Mouse (Mus musculus): Measurements from ENCODE around the gene 4930469K13Rik. TPM values are rescaled to one million over a fixed set of nuclear protein-coding genes. Genes with fewer than 3 reads are reported as not detected.
A peak's percentile ranks its signal among the peaks of the same experiment; 100 is the strongest.

4930469K13Rik gene
- polyA plus RNA-seq, 1 experiment from 2014 or later: not detected

GRCm38 (mm10) chr11:34087064-34087463, 11.3 kb downstream of the 4930469K13Rik start:
- no peak for ATAC-seq
- Histone ChIP-seq H3K27me3 (ENCODE audit: control insufficient read depth, insufficient read depth, low read depth, low read length) (no peaks in the 10 kb centered on the region), H3K9me3 (replicated peaks; ENCODE audit: control insufficient read depth, low read length, poor library complexity, severe bottlenecking) (no peaks in the 10 kb centered on the region), H3K4me2 (ENCODE audit: low read length) (no peak overlapping the region), H3K36me3 (ENCODE audit: control insufficient read depth, insufficient read depth, low read length) (no peaks in the 10 kb centered on the region), H3K4me1 (ENCODE audit: control insufficient read depth, insufficient read depth, low read length) (no peaks in the 10 kb centered on the region), H3K27ac (ENCODE audit: low read length) (no peak overlapping the region), H3K9ac (ENCODE audit: low read depth, low read length) (no peak overlapping the region), H3K4me3 (ENCODE audit: low read depth, low read length) (no peak overlapping the region)
- WGBS: 71% methylated on average over 3 of the region's 3 CpGs

- Histone ChIP-seq H3K4me2 (ENCODE audit: low read length) (no peak overlapping the region), H3K27me3 (ENCODE audit: control insufficient read depth, insufficient read depth, low read depth, low read length) (no peaks in the 10 kb centered on the region), H3K27ac (ENCODE audit: low read length) (no peak overlapping the region), H3K4me1 (ENCODE audit: control insufficient read depth, insufficient read depth, low read length) (no peaks in the 10 kb centered on the region), H3K9ac (ENCODE audit: low read depth, low read length) (no peak overlapping the region), H3K9me3 (replicated peaks; ENCODE audit: control insufficient read depth, low read length, poor library complexity, severe bottlenecking) (no peaks in the 10 kb centered on the region), H3K4me3 (ENCODE audit: low read depth, low read length) (no peak overlapping the region), H3K36me3 (ENCODE audit: control insufficient read depth, insufficient read depth, low read length) (no peaks in the 10 kb centered on the region)
- WGBS: 82% methylated on average over 8 of the region's 8 CpGs
- no peak for ATAC-seq
Observed at GRCm38 (mm10) chr11:34086164-34086751, 12.1 kb downstream of the 4930469K13Rik start.

GRCm38 (mm10) chr11:34084639-34085038, 13.7 kb downstream of the 4930469K13Rik start:
- H3K27me3 ChIP-seq (ENCODE audit: control insufficient read depth, insufficient read depth, low read depth, low read length): no peaks in the 10 kb centered on the region
- no peak overlapping the region for H3K4me2 ChIP-seq (ENCODE audit: low read length)
- no peak overlapping the region for H3K4me3 ChIP-seq (ENCODE audit: low read depth, low read length)
- H3K9me3 ChIP-seq (replicated peaks; ENCODE audit: control insufficient read depth, low read length, poor library complexity, severe bottlenecking): no peaks in the 10 kb centered on the region
- H3K4me1 ChIP-seq (ENCODE audit: control insufficient read depth, insufficient read depth, low read length): peaks cover 5% of the 10 kb centered on the region
- WGBS: 65% methylated on average over 2 of the region's 2 CpGs
- H3K36me3 ChIP-seq (ENCODE audit: control insufficient read depth, insufficient read depth, low read length): no peaks in the 10 kb centered on the region
- no peak overlapping the region for H3K9ac ChIP-seq (ENCODE audit: low read depth, low read length)
- no peak for ATAC-seq
- H3K27ac ChIP-seq (ENCODE audit: low read length): no peak overlapping the region

- H3K36me3 ChIP-seq (ENCODE audit: control insufficient read depth, insufficient read depth, low read length): no peaks in the 10 kb centered on the region
- H3K4me2 ChIP-seq (ENCODE audit: low read length): no peak overlapping the region
- no peak for ATAC-seq
- no peak overlapping the region for H3K4me3 ChIP-seq (ENCODE audit: low read depth, low read length)
- H3K4me1 ChIP-seq (ENCODE audit: control insufficient read depth, insufficient read depth, low read length): peaks cover 5% of the 10 kb centered on the region
- no peaks in the 10 kb centered on the region for H3K9me3 ChIP-seq (replicated peaks; ENCODE audit: control insufficient read depth, low read length, poor library complexity, severe bottlenecking)
- WGBS: 86% methylated on average over 7 of the region's 7 CpGs
- no peak overlapping the region for H3K9ac ChIP-seq (ENCODE audit: low read depth, low read length)
- H3K27ac ChIP-seq (ENCODE audit: low read length): no peak overlapping the region
- no peaks in the 10 kb centered on the region for H3K27me3 ChIP-seq (ENCODE audit: control insufficient read depth, insufficient read depth, low read depth, low read length)
Observed at GRCm38 (mm10) chr11:34083795-34084194, 14.6 kb downstream of the 4930469K13Rik start.

DNA sequence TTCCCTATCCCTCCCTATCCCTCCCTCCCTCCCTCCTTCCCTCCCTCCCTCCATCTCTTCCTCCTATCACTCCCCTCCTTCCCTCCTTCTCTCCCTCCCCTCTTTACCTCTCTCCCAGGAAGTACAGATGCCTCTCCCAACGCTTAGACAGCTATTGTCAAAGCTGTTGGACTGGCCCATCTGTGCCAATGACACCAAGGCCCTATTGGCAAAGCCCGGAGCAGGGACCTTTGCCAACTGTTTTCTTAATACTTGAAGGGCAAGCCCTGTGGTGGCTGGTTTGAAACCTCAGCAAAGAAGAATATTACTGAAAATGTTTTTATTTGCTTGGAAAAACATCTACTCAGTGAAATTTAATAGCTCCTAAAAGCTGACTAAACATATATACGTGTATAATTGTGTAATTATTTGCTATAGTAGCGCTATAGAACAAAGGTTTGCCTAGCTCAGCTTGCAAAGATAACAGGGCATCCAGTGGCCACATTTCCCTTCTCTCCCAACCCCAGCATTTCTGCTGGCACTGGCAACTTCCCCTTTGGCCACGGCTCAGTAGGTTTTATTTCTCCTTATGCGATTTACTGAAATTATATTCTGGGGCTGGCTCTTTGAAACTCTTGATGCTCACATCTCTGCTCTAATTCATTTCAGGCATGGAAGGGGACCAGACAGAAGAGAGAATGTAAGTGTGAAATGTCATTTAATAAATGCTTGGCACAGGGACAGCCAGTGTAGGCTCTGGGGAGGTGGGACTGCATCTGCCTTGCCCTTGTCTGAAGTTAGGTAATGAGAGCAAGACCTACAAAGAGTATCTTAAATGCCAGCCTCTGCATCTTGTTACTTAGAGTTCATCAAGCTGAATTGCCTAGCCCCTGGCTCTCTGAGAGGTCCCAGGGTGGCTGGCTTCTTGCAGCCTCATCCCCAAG, 18.6 kb downstream of the 4930469K13Rik start:
- no peaks in the 10 kb centered on the region for H3K27me3 ChIP-seq (ENCODE audit: control insufficient read depth, insufficient read depth, low read depth, low read length)
- no peaks in the 10 kb centered on the region for H3K36me3 ChIP-seq (ENCODE audit: control insufficient read depth, insufficient read depth, low read length)
- no peak overlapping the region for H3K4me3 ChIP-seq (ENCODE audit: low read depth, low read length)
- H3K4me1 ChIP-seq (ENCODE audit: control insufficient read depth, insufficient read depth, low read length): peaks cover 5% of the 10 kb centered on the region
- no peaks in the 10 kb centered on the region for H3K9me3 ChIP-seq (replicated peaks; ENCODE audit: control insufficient read depth, low read length, poor library complexity, severe bottlenecking)
- no peak overlapping the region for H3K4me2 ChIP-seq (ENCODE audit: low read length)
- H3K27ac ChIP-seq (ENCODE audit: low read length): peak overlapping the region; percentile 45; the same call in 1 of the 2 replicates
- ATAC-seq: no peak; the same call in 1 of the 2 replicates
- WGBS: 58% methylated on average over 6 of the region's 6 CpGs
- H3K9ac ChIP-seq (ENCODE audit: low read depth, low read length): no peak overlapping the region

- H3K9ac ChIP-seq (ENCODE audit: low read depth, low read length): no peak overlapping the region
- 90% methylated on average over 7 of the region's 7 CpGs for WGBS
- no peak for ATAC-seq
- no peak overlapping the region for H3K27ac ChIP-seq (ENCODE audit: low read length)
- H3K27me3 ChIP-seq (ENCODE audit: control insufficient read depth, insufficient read depth, low read depth, low read length): no peaks in the 10 kb centered on the region
- H3K4me2 ChIP-seq (ENCODE audit: low read length): no peak overlapping the region
- no peak overlapping the region for H3K4me3 ChIP-seq (ENCODE audit: low read depth, low read length)
- H3K4me1 ChIP-seq (ENCODE audit: control insufficient read depth, insufficient read depth, low read length): peaks cover 5% of the 10 kb centered on the region
- H3K36me3 ChIP-seq (ENCODE audit: control insufficient read depth, insufficient read depth, low read length): no peaks in the 10 kb centered on the region
- no peaks in the 10 kb centered on the region for H3K9me3 ChIP-seq (replicated peaks; ENCODE audit: control insufficient read depth, low read length, poor library complexity, severe bottlenecking)
Observed at GRCm38 (mm10) chr11:34078581-34078980, 19.8 kb downstream of the 4930469K13Rik start.

GRCm38 (mm10) chr11:34077870-34078269, 20.5 kb downstream of the 4930469K13Rik start:
- WGBS: 63% methylated on average over 2 of the region's 2 CpGs
- Histone ChIP-seq H3K4me2 (ENCODE audit: low read length) (no peak overlapping the region), H3K27ac (ENCODE audit: low read length) (no peak overlapping the region), H3K4me3 (ENCODE audit: low read depth, low read length) (no peak overlapping the region), H3K9me3 (replicated peaks; ENCODE audit: control insufficient read depth, low read length, poor library complexity, severe bottlenecking) (no peaks in the 10 kb centered on the region), H3K4me1 (ENCODE audit: control insufficient read depth, insufficient read depth, low read length) (peaks cover 5% of the 10 kb centered on the region), H3K36me3 (ENCODE audit: control insufficient read depth, insufficient read depth, low read length) (no peaks in the 10 kb centered on the region), H3K9ac (ENCODE audit: low read depth, low read length) (no peak overlapping the region), H3K27me3 (ENCODE audit: control insufficient read depth, insufficient read depth, low read depth, low read length) (no peaks in the 10 kb centered on the region)
- ATAC-seq: no peak

GRCm38 (mm10) chr11:34073776-34074175, 24.6 kb downstream of the 4930469K13Rik start:
- 0 out of 2 replicates have a peak, but pooled peaks have one; percentile 36 for ATAC-seq
- no peak overlapping the region for H3K9ac ChIP-seq (ENCODE audit: low read depth, low read length)
- H3K27me3 ChIP-seq (ENCODE audit: control insufficient read depth, insufficient read depth, low read depth, low read length): no peaks in the 10 kb centered on the region
- H3K4me3 ChIP-seq (ENCODE audit: low read depth, low read length): no peak overlapping the region
- H3K4me1 ChIP-seq (ENCODE audit: control insufficient read depth, insufficient read depth, low read length): no peaks in the 10 kb centered on the region
- H3K9me3 ChIP-seq (replicated peaks; ENCODE audit: control insufficient read depth, low read length, poor library complexity, severe bottlenecking): no peaks in the 10 kb centered on the region
- 16% methylated on average over 15 of the region's 15 CpGs for WGBS
- no peaks in the 10 kb centered on the region for H3K36me3 ChIP-seq (ENCODE audit: control insufficient read depth, insufficient read depth, low read length)
- no peak overlapping the region for H3K27ac ChIP-seq (ENCODE audit: low read length)
- H3K4me2 ChIP-seq (ENCODE audit: low read length): 0 out of 2 replicates have a peak overlapping the region, but pooled peaks have one; percentile 26

DNA sequence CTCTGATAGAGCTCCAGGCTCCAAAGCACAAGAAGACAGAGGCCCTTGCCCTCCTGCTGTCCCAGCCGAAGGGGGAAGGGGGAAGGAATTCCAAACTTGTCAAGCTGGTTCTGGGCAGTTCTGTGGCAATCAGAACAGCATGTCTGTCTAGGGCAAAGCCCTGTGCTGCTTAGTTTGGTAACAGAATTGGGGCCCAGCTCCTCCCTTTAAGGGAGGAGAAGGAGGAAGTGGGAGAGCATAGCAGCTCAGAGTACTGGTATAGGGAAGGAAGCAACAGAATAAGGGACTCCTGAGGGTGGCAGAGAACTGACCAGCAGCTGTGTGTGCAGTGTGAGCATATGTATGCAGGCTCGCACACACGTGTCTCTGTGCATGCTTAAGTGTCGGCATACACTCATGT, 26.0 kb downstream of the 4930469K13Rik start:
- Histone ChIP-seq H3K9me3 (replicated peaks; ENCODE audit: control insufficient read depth, low read length, poor library complexity, severe bottlenecking) (no peaks in the 10 kb centered on the region), H3K27ac (ENCODE audit: low read length) (no peak overlapping the region), H3K36me3 (ENCODE audit: control insufficient read depth, insufficient read depth, low read length) (no peaks in the 10 kb centered on the region), H3K4me1 (ENCODE audit: control insufficient read depth, insufficient read depth, low read length) (no peaks in the 10 kb centered on the region), H3K4me2 (ENCODE audit: low read length) (no peak overlapping the region), H3K9ac (ENCODE audit: low read depth, low read length) (no peak overlapping the region), H3K27me3 (ENCODE audit: control insufficient read depth, insufficient read depth, low read depth, low read length) (no peaks in the 10 kb centered on the region), H3K4me3 (ENCODE audit: low read depth, low read length) (no peak overlapping the region)
- 72% methylated on average over 4 of the region's 4 CpGs for WGBS
- ATAC-seq: no peak

Data from midbrain, embryonic 16.5 days (tissue).